Mouse (Mus musculus) megakaryocyte progenitor cell, adult 5-6 weeks (primary cell): ENCODE results near the gene Olfr1181. TPM values are rescaled to one million over a fixed set of nuclear protein-coding genes. Genes with fewer than 3 reads are reported as not detected.
"Not testable (repeated sequence)": the region's sequence is repeated elsewhere in the genome, so short reads cannot be mapped to it uniquely, and the experiment has no call there.

Source experiments
- ATAC-seq: replicated peaks from 2 replicates; pipeline ENCODE4 v1.8.0; 2016; ENCODE audit warnings: mild to moderate bottlenecking, moderate TSS enrichment, inconsistent platforms; ENCODE audit not compliant: poor library complexity
- total RNA-seq, 2 experiments: library from RNA; stranded (forward) in 1 of 2; stranded (reverse) in 1 of 2; fragments of 157-497, 149-512 nt in 1 of 2; fragments of 200-1000 nt in 1 of 2; gene quantifications; 2 replicates each; pipeline versions ENCODE4 v1.2.3 to v1.2.4; 2015 to 2017

Olfr1181 gene
- total RNA-seq (2015) (not detected in 2 replicates), total RNA-seq (2017) (not detected in 2 replicates)

DNA sequence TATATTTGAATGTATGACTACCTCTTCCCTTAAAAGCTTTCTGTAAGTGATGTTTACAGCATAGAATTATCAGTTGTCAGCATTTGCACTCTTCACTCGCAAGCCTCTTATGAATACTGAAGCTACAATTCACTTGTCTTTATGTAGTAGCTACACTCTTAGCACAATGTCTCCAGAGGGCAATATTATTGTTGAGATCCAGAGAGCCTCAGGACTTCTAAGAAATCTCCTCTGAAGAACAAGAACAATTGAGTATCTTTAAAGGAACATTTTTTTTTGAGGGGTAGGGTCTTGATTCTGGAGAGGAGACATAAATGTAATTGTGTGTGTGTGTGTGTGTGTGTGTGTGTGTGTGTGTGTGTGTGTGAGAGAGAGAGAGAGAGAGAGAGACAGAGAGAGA lies at the start of gene Olfr1181:
Gene Olfr1181 (minus strand): TSS at position 101 of the 400 bp plus-strand sequence.
- ATAC-seq: no peak

DNA sequence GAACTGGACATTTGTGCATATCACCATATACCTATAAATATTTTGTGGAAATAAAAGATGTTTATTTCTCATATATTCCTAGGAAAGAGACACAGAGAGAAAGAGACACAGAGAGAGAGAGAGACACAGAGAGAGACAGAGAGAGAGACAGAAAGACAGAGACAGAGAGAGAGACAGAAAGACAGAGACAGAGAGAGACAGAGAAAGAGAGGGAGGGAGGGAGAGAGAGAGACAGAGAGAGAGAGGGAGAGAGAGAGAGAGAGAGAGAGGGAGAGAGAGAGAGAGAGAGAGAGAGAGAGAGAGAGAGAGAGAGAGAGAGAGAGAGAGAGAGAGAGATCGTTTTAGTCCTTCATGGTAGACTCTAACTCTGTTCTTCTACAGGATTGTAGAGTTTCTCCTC lies 28.6 kb upstream of the Olfr1181 start, which contains the start of gene Olfr1183:
Gene Olfr1183 (plus strand): TSS at position 301 of the 400 bp plus-strand sequence.
- ATAC-seq: not testable (repeated sequence)

DNA sequence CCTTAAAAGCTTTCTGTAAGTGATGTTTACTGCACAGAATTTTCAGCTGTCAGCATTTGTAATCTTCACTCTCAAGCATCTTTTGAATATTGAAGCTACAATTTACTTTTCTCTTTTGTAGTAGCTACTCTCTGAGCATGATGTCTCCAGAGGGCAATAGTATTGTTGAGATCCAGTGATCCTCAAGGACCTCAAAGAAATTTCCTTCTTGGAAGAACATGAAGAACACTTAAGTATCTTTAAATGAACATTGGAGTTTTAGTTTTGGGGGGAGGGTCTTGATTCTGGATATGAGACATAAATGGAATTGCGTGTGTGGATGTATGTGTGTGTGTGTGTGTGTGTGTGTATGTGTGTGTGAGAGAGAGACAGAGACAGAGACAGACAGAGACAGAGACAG lies 23.1 kb upstream of the Olfr1181 start, which contains the start of gene Gm13757:
Gene Gm13757 (minus strand): TSS at position 101 of the 400 bp plus-strand sequence.
- ATAC-seq: no peak

DNA sequence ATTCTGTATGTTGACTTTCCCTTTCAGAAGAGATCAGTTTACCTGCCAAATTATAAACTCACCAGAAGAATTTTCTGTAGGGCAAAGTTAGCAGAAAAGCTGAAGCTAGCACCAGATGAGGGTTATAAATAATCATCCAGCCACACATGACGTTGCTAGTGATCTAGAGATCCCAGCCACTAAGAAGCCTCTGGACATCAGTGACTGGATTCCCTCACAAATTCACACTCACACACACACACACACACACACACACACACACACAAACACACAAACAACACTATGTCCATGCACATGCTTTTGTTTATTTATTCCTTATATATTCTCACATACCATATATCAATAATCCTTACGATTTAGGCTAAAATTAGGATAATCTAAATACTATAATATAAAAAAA lies 6.9 kb downstream of the Olfr1181 start, which contains the start of gene Olfr1180:
Gene Olfr1180 (minus strand): TSS at position 101 of the 400 bp plus-strand sequence.
- ATAC-seq: no peak

DNA sequence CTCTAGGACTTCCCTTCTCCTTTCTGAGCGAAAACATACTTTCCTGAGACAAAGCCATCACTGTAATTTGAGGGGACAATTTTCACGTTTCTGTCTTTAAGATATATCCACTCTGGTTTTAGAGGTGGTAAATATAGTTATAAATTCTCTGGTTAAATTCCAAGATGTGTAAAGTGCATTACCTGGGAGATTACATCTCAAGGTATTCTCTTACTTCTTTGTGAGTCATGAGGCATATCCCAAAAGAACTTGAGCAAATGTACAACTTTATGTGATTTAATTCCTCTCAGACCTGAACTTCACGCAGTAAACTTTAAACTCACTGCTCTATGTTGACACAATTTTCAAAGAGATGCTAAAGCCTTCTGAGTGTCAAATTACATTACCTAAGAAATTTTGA lies 19.6 kb downstream of the Olfr1181 start, which contains the start of gene Olfr1179:
Gene Olfr1179 (minus strand): TSS at position 101 of the 400 bp plus-strand sequence.
- ATAC-seq: no peak

DNA sequence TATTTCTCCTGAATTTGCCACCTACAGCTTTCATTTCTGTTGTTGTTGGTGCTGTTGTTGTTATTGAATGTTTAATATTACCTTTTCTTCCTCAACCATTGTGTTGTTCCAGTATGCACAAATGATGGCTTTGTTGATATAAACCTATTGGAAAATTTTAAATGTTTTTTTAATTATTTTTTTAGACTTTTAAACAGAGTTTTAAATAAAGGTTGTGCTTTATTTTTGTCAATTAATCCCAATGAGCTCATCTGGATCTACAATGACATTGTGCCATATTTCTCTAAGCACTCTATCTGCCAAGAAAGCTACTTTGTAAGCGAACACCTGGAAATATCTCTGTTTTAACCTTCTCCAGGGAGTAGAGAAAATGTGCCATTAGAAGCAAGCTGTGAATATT lies 39.2 kb downstream of the Olfr1181 start, which contains the start of gene Olfr1178:
Gene Olfr1178 (plus strand): TSS at position 301 of the 400 bp plus-strand sequence.
- ATAC-seq: no peak

Other genes starting within 250 kb of the Olfr1181 start
- gene Olfr1168, start 244.3 kb downstream of the Olfr1181 start, total RNA-seq (2015): not detected in 2 replicates
- not detected in 2 replicates for gene Olfr1168, start 244.3 kb downstream of the Olfr1181 start, total RNA-seq (2017)
- gene Olfr1170, start 197.8 kb downstream of the Olfr1181 start, total RNA-seq (2015): not detected in 2 replicates
- not detected in 2 replicates for gene Olfr1170, start 197.8 kb downstream of the Olfr1181 start, total RNA-seq (2017)
- not detected in 2 replicates for gene Olfr1173, start 146.3 kb downstream of the Olfr1181 start, total RNA-seq (2015)
- gene Olfr1173, start 146.3 kb downstream of the Olfr1181 start, total RNA-seq (2017): not detected in 2 replicates
- gene Olfr1174-ps, start 111.0 kb downstream of the Olfr1181 start, total RNA-seq (2015): not detected in 2 replicates
- gene Olfr1174-ps, start 111.0 kb downstream of the Olfr1181 start, total RNA-seq (2017): not detected in 2 replicates
- not detected in 2 replicates for gene Olfr1175-ps, start 99.0 kb downstream of the Olfr1181 start, total RNA-seq (2015)
- gene Olfr1175-ps, start 99.0 kb downstream of the Olfr1181 start, total RNA-seq (2017): not detected in 2 replicates
- not detected in 2 replicates for gene Olfr1176, start 89.5 kb downstream of the Olfr1181 start, total RNA-seq (2015)
- not detected in 2 replicates for gene Olfr1176, start 89.5 kb downstream of the Olfr1181 start, total RNA-seq (2017)
- not detected in 2 replicates for gene Olfr1177-ps, start 79.7 kb downstream of the Olfr1181 start, total RNA-seq (2015)
- not detected in 2 replicates for gene Olfr1177-ps, start 79.7 kb downstream of the Olfr1181 start, total RNA-seq (2017)
- not detected in 2 replicates for gene Olfr1178, start 39.1 kb downstream of the Olfr1181 start, total RNA-seq (2015)
- gene Olfr1178, start 39.1 kb downstream of the Olfr1181 start, total RNA-seq (2017): not detected in 2 replicates
- not detected in 2 replicates for gene Olfr1179, start 19.7 kb downstream of the Olfr1181 start, total RNA-seq (2015)
- not detected in 2 replicates for gene Olfr1179, start 19.7 kb downstream of the Olfr1181 start, total RNA-seq (2017)
- not detected in 2 replicates for gene Olfr1180, start 7.0 kb downstream of the Olfr1181 start, total RNA-seq (2015)
- gene Olfr1180, start 7.0 kb downstream of the Olfr1181 start, total RNA-seq (2017): not detected in 2 replicates
- gene Gm13757, start 23.0 kb upstream of the Olfr1181 start, total RNA-seq (2015): not detected in 2 replicates
- gene Gm13757, start 23.0 kb upstream of the Olfr1181 start, total RNA-seq (2017): not detected in 2 replicates
- not detected in 2 replicates for gene Olfr1183, start 28.7 kb upstream of the Olfr1181 start, total RNA-seq (2015)
- not detected in 2 replicates for gene Olfr1183, start 28.7 kb upstream of the Olfr1181 start, total RNA-seq (2017)
- not detected in 2 replicates for gene Olfr1184, start 57.4 kb upstream of the Olfr1181 start, total RNA-seq (2015)
- not detected in 2 replicates for gene Olfr1184, start 57.4 kb upstream of the Olfr1181 start, total RNA-seq (2017)
- gene Olfr1185-ps1, start 67.1 kb upstream of the Olfr1181 start, total RNA-seq (2015): not detected in 2 replicates
- gene Olfr1185-ps1, start 67.1 kb upstream of the Olfr1181 start, total RNA-seq (2017): not detected in 2 replicates
- gene Olfr1186, start 92.4 kb upstream of the Olfr1181 start, total RNA-seq (2015): not detected in 2 replicates
- not detected in 2 replicates for gene Olfr1186, start 92.4 kb upstream of the Olfr1181 start, total RNA-seq (2017)
- gene Olfr1188, start 130.8 kb upstream of the Olfr1181 start, total RNA-seq (2015): not detected in 2 replicates
- gene Olfr1188, start 130.8 kb upstream of the Olfr1181 start, total RNA-seq (2017): not detected in 2 replicates
- gene Olfr1189, start 160.3 kb upstream of the Olfr1181 start, total RNA-seq (2015): not detected in 2 replicates
- gene Olfr1189, start 160.3 kb upstream of the Olfr1181 start, total RNA-seq (2017): not detected in 2 replicates
- gene Olfr1191-ps1, start 214.4 kb upstream of the Olfr1181 start, total RNA-seq (2015): not detected in 2 replicates
- not detected in 2 replicates for gene Olfr1191-ps1, start 214.4 kb upstream of the Olfr1181 start, total RNA-seq (2017)
- gene Olfr1192-ps1, start 222.3 kb upstream of the Olfr1181 start, total RNA-seq (2015): not detected in 2 replicates
- gene Olfr1192-ps1, start 222.3 kb upstream of the Olfr1181 start, total RNA-seq (2017): not detected in 2 replicates
- not detected in 2 replicates for gene Olfr1193, start 249.5 kb upstream of the Olfr1181 start, total RNA-seq (2015)
- gene Olfr1193, start 249.5 kb upstream of the Olfr1181 start, total RNA-seq (2017): not detected in 2 replicates